Comparison of ENCODE assay signal across 8 mouse cellular contexts in the genomic region with DNA sequence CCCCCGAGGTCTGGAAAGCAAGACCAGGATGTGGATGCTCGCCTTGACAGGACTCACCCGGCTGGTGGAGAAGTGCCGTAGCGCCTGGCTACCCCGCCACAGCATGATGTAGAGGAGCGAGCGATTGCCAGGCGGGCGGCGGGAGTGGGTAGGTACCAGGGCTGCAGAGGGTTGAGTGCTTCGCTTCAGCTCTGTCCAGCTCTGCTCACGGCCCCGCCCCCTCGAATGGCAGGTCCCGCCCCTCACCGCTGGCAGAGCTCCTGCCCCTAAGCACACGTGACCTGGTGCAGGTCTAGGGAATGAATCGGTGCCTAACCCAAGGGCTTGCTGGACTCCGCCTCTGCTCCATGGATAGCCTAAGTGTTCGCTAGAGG. TPM values are rescaled to one million over a fixed set of nuclear protein-coding genes. Genes with fewer than 3 reads are reported as not detected.
DNase-seq lines count a peak whose midpoint lies in the region; ATAC-seq and TF ChIP-seq lines count a peak whose summit lies in the region.

A gene (minus strand): TSS at position 231 of the 374 bp plus-strand sequence.

- peak within 1 kb of the TSS; percentile 81 for H3K27ac ChIP-seq in hindbrain, embryonic 10.5 days
- no peak within 1 kb of the TSS for H3K27ac ChIP-seq in lung, postnatal 0 days (ENCODE audit: low read length)

- no peak for TF ChIP-seq CTCF in lung, postnatal 0 days (IDR thresholded peaks at IDR 0.05)

- H3K36me3 ChIP-seq in hindbrain, embryonic 10.5 days: no peaks in the 10 kb centered on the region
- H3K36me3 ChIP-seq in lung, postnatal 0 days (ENCODE audit: insufficient read depth, low read length): no peaks in the 10 kb centered on the region

- peak; percentile 94 for DNase-seq in NIH3T3 (ENCODE audit: low read depth)
- DNase-seq in cerebellum, adult 9-11 months: peak; percentile 88
- peak; percentile 86 for DNase-seq in hindbrain, embryonic 10.5 days (ENCODE audit: low spot score)
- peak; percentile 21 for DNase-seq in layer of hippocampus, adult 9-10 months (ENCODE audit: low spot score)
- DNase-seq in lung, postnatal 0 days (ENCODE audit: low spot score): peak; percentile 86
- DNase-seq in ovary, postnatal 36 days (ENCODE audit: low spot score): peak; percentile 76
- peak; percentile 37 to 59 for DNase-seq in thymus, postnatal 36 days

- peak; percentile 60 for ATAC-seq in frontal cortex, adult (ENCODE audit: low TSS enrichment)
- ATAC-seq in lung, postnatal 0 days: peak; percentile 93

- H3K9me3 ChIP-seq in hindbrain, embryonic 10.5 days: no peaks in the 10 kb centered on the region
- no peaks in the 10 kb centered on the region for H3K9me3 ChIP-seq in lung, postnatal 0 days (ENCODE audit: low read length)

- peak within 1 kb of the TSS; percentile 70 for H3K4me2 ChIP-seq in lung, postnatal 0 days (replicated peaks; ENCODE audit: low read depth, low read length)

- no peak for TF ChIP-seq EP300 in lung, postnatal 0 days (IDR thresholded peaks at IDR 0.05)

- H3K4me3 ChIP-seq in hindbrain, embryonic 10.5 days: peak within 1 kb of the TSS; percentile 74
- peak within 1 kb of the TSS; percentile 33 for H3K4me3 ChIP-seq in lung, postnatal 0 days (ENCODE audit: low read depth, low read length)

- H3K9ac ChIP-seq in lung, postnatal 0 days (replicated peaks; ENCODE audit: low read depth): no peak within 1 kb of the TSS

- WGBS in hindbrain, embryonic 10.5 days: under 1% methylated on average over 21 of the region's 21 CpGs
- under 1% methylated on average over 21 of the region's 21 CpGs for WGBS in lung, postnatal 0 days

- H3K27me3 ChIP-seq in hindbrain, embryonic 10.5 days (ENCODE audit: insufficient read depth, poor library complexity, severe bottlenecking): peaks cover 27% of the 10 kb centered on the region
- 0 out of 2 replicates have a peak, but pooled peaks cover 7% of the 10 kb centered on the region for H3K27me3 ChIP-seq in lung, postnatal 0 days (replicated peaks; ENCODE audit: insufficient read depth, low read length)

- peaks cover 10% of the 10 kb centered on the region for H3K4me1 ChIP-seq in hindbrain, embryonic 10.5 days (replicated peaks)
- H3K4me1 ChIP-seq in lung, postnatal 0 days (ENCODE audit: insufficient read depth, low read depth, low read length): peaks cover 10% of the 10 kb centered on the region

RNA-seq across cellular contexts. Expression of the gene that starts here (rescaled TPM):
- polyA plus RNA-seq in hindbrain, embryonic 10.5 days (2016; fragmentation: Nextera tagmentation; extraction: Ambion mirVana): 2.3 and 5.2 TPM in 2 replicates
- polyA plus RNA-seq in lung, postnatal 0 days (2015; fragmentation: Nextera tagmentation; extraction: Ambion mirVana): 0.45 and 0.55 TPM in 2 replicates

Comparison
In these comparisons a context has a peak if more than half of its experiments do, and no peak if none do; other contexts are left out.
1. Peak in DNase-seq, ATAC-seq, H3K4me3 ChIP-seq and H3K4me2 ChIP-seq in lung, postnatal 0 days; RNA of the gene not detected or under 1 TPM.
2. DNase-seq: peak in every context shown above with its lines; median percentile 94 in NIH3T3; 88 in cerebellum, adult 9-11 months; 86 in hindbrain, embryonic 10.5 days; 86 in lung, postnatal 0 days; 76 in ovary, postnatal 36 days; 48 in thymus, postnatal 36 days; 21 in layer of hippocampus, adult 9-10 months.